Mouse (Mus musculus) liver, embryonic 14.5 days (tissue): ENCODE data around the gene Umad1. TPM values are rescaled to one million over a fixed set of nuclear protein-coding genes. Genes with fewer than 3 reads are reported as not detected.

Experiments
- ATAC-seq: fragments of 200-750 bp; cut with Nextera tagmentation; 2 replicates; pipeline ENCODE4 v1.8.0; 2017; ENCODE audit warnings: moderate number of reproducible peaks, mild to moderate bottlenecking, moderate library complexity; ENCODE audit not compliant: insufficient read depth
- DNase-seq, 3 experiments: peaks; one replicate each; pipeline ENCODE4 v3.0.0-alpha.2; 2012 to 2013; ENCODE audit warnings: low read depth in 3 of 3, low spot score in 3 of 3
- H3K27ac ChIP-seq: fragments of 300-500 bp; sonication (generic); 2 replicates; pipeline ENCODE4 v1.5.1; 2014; ENCODE audit warnings: moderate library complexity, mild to moderate bottlenecking, control low read depth, inconsistent platforms
- H3K27me3 ChIP-seq: fragments of 300-500 bp; sonication (generic); 2 replicates; pipeline ENCODE4 v1.6.1; 2014; ENCODE audit warnings: mild to moderate bottlenecking, low read length, moderate library complexity; ENCODE audit not compliant: control insufficient read depth, insufficient read depth
- H3K36me3 ChIP-seq: fragments of 300-500 bp; sonication (generic); replicated peaks from 2 replicates; pipeline ENCODE4 v1.6.1; 2014; ENCODE audit warnings: low read depth; ENCODE audit not compliant: control insufficient read depth, insufficient read depth
- H3K4me1 ChIP-seq, 2 experiments: fragments of 200-500 bp in 1 of 2; fragments of 300-500 bp in 1 of 2; sonication (generic) in 1 of 2; replicated peaks; 2 replicates each; pipeline ENCODE4 v1.6.1; 2012 to 2014; ENCODE audit warnings: antibody characterized with exemption in 1 of 2, inconsistent platforms in 1 of 2, low read length in 1 of 2; ENCODE audit not compliant: control insufficient read depth in 2 of 2, insufficient read depth in 2 of 2
- H3K4me2 ChIP-seq: fragments of 300-500 bp; sonication (generic); 2 replicates; pipeline ENCODE4 v1.6.1; 2014; ENCODE audit warnings: low read depth, mild to moderate bottlenecking, control low read depth, moderate library complexity
- H3K4me3 ChIP-seq, 2 experiments: fragments of 200-500 bp in 1 of 2; fragments of 300-500 bp in 1 of 2; sonication (generic) in 1 of 2; 2 replicates each; pipeline ENCODE4 v1.5.1; 2012 to 2014; ENCODE audit warnings: low read depth in 2 of 2, low read length in 2 of 2, mild to moderate bottlenecking in 2 of 2, control low read depth in 1 of 2, inconsistent platforms in 1 of 2, moderate library complexity in 1 of 2; ENCODE audit not compliant: insufficient read depth in 1 of 2
- H3K9ac ChIP-seq: fragments of 300-500 bp; sonication (generic); replicated peaks from 2 replicates; pipeline ENCODE4 v1.6.1; 2014; ENCODE audit warnings: mild to moderate bottlenecking, control low read depth, moderate library complexity
- H3K9me3 ChIP-seq: fragments of 300-500 bp; sonication (generic); 2 replicates; pipeline ENCODE4 v1.6.1; 2016; ENCODE audit warnings: low read length, mixed read lengths; ENCODE audit not compliant: control insufficient read depth
- CTCF ChIP-seq: IDR thresholded peaks from 2 replicates; pipeline ENCODE4 v1.5.1; 2016; ENCODE audit warnings: antibody characterized with exemption, low read depth, control low read depth
- EP300 ChIP-seq: IDR thresholded peaks from 2 replicates; pipeline ENCODE4 v1.6.1; 2016; ENCODE audit warnings: antibody characterized with exemption, low read depth
- WGBS: fragments of 180-500 bp; shearing (Covaris S2); extraction: QIAGEN DNeasy Blood & Tissue Kit; methylation state at CpG from one replicate; pipeline ENCODE4 v1.1.7; 2014; ENCODE audit not compliant: insufficient replicate concordance; 5-methylcytosine and 5-hydroxymethylcytosine counted together
- polyA plus RNA-seq, 2 experiments: library from polyadenylated mRNA; depleted of rRNA in 1 of 2; stranded (reverse) in 1 of 2; unstranded in 1 of 2; fragments of >200 nt; fragmentation: Nextera tagmentation in 1 of 2; extraction: Ambion mirVana in 1 of 2; gene quantifications; 2 replicates each; pipeline versions ENCODE4 v1.2.1 to v1.2.3; 2012 to 2014

The Umad1 gene
- polyA plus RNA-seq, 2 experiments, result 8.1 to 14.7 TPM

DNA sequence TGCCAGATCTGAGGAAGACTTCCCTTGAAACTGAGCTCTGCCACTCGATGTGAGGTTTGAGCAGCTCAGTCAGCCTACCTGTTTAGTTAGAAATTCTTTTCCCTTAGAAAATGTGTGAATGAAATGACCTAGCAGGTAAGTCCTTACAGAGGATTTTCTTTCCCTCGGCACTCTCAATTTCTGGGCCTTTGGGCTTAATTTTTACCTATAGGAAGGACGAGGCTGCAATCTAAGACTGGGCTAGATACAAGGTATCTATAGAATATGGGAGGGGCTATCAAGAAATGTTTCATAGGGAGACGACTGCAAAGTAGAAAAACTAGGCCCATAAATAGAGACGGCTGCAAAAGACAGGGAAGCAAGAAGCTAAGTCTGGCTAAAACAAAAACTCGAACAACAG is 772 bp upstream of the Umad1 start:
- peak overlapping the region; percentile 27 for H3K27ac ChIP-seq
- no peaks in the 10 kb centered on the region for H3K27me3 ChIP-seq
- ATAC-seq, result no peak
- TF ChIP-seq CTCF, result no peak
- TF ChIP-seq EP300, result no peak
- H3K9me3 ChIP-seq, result no peaks in the 10 kb centered on the region
- peak overlapping the region; percentile 83 to 94 for H3K4me3 ChIP-seq
- peaks cover 3% of the 10 kb centered on the region for H3K36me3 ChIP-seq
- peak overlapping the region; percentile 83 for H3K4me2 ChIP-seq
- DNase-seq, result peak in 1 of 3 experiments; percentile 26
- H3K9ac ChIP-seq, result peak overlapping the region; percentile 69
- WGBS, result 2% methylated on average over 6 of the region's 6 CpGs
- peaks cover 1 to 4% of the 10 kb centered on the region in 2 experiments; a peak in 3 of 4 replicates for H3K4me1 ChIP-seq

DNA sequence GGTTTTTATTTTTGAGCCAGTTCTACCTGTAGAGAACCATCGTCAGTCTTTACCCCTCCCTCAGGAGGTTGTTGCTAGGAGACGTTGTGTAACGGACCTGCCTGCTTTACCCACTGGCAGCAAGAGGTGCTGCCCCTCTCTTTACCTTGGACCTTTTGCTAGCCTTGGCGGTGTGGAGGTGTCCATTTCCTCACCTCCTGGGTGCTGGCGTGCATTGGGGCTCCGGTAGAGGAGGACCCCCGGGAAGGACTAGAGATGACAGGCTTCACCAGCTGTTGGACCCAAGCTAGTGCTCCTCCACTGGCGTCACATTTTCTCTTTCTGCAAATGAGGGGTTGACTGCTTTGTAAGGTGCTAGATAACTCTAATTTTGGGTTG is 568 bp downstream of the Umad1 start:
- Histone ChIP-seq H3K4me1 (peaks cover 1 to 4% of the 10 kb centered on the region in 2 experiments; a peak in 3 of 4 replicates), H3K4me2 (peak overlapping the region; percentile 97), H3K4me3 (peak overlapping the region; percentile 83 to 94), H3K9me3 (no peaks in the 10 kb centered on the region), H3K9ac (peak overlapping the region; percentile 92), H3K27ac (peak overlapping the region; percentile 14), H3K36me3 (peaks cover 3% of the 10 kb centered on the region), H3K27me3 (no peaks in the 10 kb centered on the region)
- WGBS, result under 1% methylated on average over 8 of the region's 8 CpGs
- peak; percentile 18 for ATAC-seq
- TF ChIP-seq CTCF, result no peak
- no peak; the same call in 1 of the 2 replicates for TF ChIP-seq EP300
- no peak for DNase-seq

DNA sequence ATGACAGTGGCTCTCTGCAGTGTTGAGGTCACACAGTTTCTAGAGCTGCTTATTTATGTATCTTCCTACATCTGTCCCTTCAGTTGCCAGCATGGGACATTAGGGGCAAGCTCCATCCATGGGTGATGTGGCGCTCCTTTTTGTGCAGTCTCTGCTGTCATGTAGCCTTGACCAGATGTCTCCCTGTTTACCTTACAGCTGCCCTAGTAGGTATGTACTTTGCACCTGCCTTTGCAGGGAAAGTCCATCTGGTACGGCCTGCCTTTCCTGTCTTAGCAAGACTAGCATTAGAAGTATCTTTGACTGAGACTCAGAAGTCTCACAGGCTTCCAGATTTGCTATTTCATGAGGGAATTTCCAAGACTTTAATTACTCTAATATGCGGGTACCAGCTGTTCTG is 12.0 kb downstream of the Umad1 start:
- TF ChIP-seq CTCF (no peak), EP300 (no peak)
- DNase-seq (no peak), ATAC-seq (0 out of 2 replicates have a peak, but pooled peaks have one; percentile 50)
- no peak overlapping the region for H3K9ac ChIP-seq
- no peaks in the 10 kb centered on the region; the same call in 1 of the 2 replicates for H3K36me3 ChIP-seq
- H3K9me3 ChIP-seq, result no peaks in the 10 kb centered on the region
- no peak overlapping the region for H3K4me3 ChIP-seq
- H3K27me3 ChIP-seq, result no peaks in the 10 kb centered on the region
- peaks cover 0 to 2% of the 10 kb centered on the region in 2 experiments; a peak in 2 of 4 replicates for H3K4me1 ChIP-seq
- H3K4me2 ChIP-seq, result no peak overlapping the region
- WGBS, result 72% methylated on average over 3 of the region's 3 CpGs
- no peak overlapping the region for H3K27ac ChIP-seq

DNA sequence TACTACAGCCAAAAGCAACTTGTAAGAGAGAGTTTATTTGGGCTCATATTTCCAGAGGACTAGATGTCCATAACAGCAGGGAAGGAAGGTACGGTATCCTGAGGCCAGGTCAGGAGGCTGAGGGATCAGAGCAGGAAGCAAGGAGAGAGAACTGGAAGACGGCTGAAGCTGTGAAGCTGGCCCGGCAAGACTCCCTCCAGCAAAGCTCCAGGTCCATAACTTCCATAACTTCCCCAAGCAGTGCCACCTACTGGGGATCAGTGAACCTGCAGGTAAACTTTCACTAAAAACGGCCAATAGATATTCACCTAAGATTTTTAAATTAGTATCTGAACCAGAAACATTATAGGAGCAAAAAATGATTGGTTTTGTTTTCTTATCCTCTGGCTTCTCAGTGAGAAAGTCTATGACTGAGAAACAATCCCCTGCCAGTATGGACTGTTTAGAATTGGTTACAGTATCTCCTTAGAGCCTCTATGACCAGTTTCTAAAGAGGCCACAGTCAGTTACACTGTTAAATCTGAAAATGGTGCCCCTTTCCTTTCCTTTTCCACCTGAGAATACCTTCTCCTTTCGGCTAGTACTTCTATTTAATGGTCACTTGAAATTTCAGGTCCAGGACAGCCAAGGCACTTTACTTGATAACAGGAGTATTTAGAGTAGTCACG is 15.4 kb downstream of the Umad1 start:
- ATAC-seq, result peak; percentile 40; the same call in 1 of the 2 replicates
- Histone ChIP-seq H3K4me3 (no peak overlapping the region), H3K9ac (no peak overlapping the region), H3K36me3 (no peaks in the 10 kb centered on the region; the same call in 1 of the 2 replicates), H3K4me1 (peaks cover 0 to 4% of the 10 kb centered on the region in 2 experiments; a peak in 2 of 4 replicates), H3K27me3 (no peaks in the 10 kb centered on the region), H3K27ac (no peak overlapping the region), H3K9me3 (no peaks in the 10 kb centered on the region), H3K4me2 (no peak overlapping the region)
- peak; percentile 37 to 51 (median 47) for DNase-seq
- 31% methylated on average over 6 of the region's 6 CpGs for WGBS
- TF ChIP-seq CTCF (peak; percentile 82), EP300 (no peak)

DNA sequence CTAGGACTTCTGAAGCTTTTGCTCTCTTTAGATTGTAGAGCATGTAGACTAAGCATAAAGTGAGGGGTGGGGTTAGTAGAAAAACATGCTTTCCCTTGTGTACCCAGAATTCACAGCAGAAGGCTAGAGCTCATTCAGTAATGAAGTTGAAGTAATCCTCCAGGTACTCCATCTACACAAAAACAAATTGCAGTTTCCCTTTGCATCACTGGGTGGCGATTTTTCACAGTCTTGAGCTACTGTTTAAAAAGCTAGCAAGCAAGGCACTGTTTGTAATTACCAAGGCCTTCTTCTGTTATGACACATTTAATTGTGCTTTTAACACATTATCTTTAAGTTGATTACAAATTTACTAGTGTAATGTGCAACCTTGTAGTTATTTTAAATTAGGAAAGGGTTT is 16.0 kb downstream of the Umad1 start:
- DNase-seq, result peak; percentile 30 to 73 (median 43)
- H3K4me3 ChIP-seq, result no peak overlapping the region
- no peaks in the 10 kb centered on the region for H3K27me3 ChIP-seq
- WGBS, result 15% methylated on average over 1 of the region's 1 CpGs
- ATAC-seq, result no peak
- H3K4me2 ChIP-seq, result no peak overlapping the region
- no peak for TF ChIP-seq EP300
- TF ChIP-seq CTCF, result peak; percentile 40; the same call in 1 of the 2 replicates
- H3K9ac ChIP-seq, result no peak overlapping the region
- peaks cover 0 to 4% of the 10 kb centered on the region in 2 experiments; a peak in 2 of 4 replicates for H3K4me1 ChIP-seq
- no peaks in the 10 kb centered on the region; the same call in 1 of the 2 replicates for H3K36me3 ChIP-seq
- H3K27ac ChIP-seq, result no peak overlapping the region
- H3K9me3 ChIP-seq, result no peaks in the 10 kb centered on the region
